Mouse (Mus musculus): ENCODE measurements around the gene Hoxd13.

The Hoxd13 gene

DNA sequence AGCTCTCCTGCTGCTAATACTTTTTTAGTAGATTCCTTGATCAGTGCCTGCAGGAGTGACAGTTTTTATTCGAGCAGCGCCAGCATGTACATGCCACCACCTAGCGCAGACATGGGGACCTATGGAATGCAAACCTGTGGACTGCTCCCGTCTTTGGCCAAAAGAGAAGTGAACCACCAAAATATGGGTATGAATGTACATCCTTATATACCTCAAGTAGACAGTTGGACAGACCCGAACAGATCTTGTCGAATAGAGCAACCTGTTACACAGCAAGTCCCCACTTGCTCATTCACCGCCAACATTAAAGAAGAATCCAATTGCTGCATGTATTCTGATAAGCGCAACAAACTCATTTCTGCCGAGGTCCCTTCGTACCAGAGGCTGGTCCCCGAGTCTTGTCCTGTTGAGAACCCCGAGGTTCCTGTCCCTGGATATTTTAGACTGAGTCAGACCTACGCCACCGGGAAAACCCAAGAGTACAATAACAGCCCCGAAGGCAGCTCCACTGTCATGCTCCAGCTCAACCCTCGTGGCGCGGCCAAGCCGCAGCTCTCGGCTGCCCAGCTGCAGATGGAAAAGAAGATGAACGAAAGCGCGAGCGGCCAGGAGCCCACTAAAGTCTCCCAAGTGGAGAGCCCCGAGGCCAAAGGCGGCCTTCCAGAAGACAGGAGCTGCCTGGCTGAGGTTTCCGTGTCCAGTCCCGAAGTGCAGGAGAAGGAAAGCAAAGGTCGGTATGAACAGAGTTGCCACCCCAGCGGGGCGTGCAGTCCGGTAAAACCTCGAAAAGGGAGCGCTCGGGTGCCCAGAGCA lies 24.1 kb downstream of the Hoxd13 start:
- no peaks in the 10 kb centered on the region for H3K36me3 ChIP-seq (ENCODE audit: control insufficient read depth, insufficient read depth, low read length, poor library complexity, severe bottlenecking)
- no peak for DNase-seq (ENCODE audit: low read depth, low spot score)
- peaks cover 2% of the 10 kb centered on the region; the same call in 1 of the 2 replicates for H3K27me3 ChIP-seq (ENCODE audit: control insufficient read depth, insufficient read depth, low read length, poor library complexity, severe bottlenecking)

- no peak for DNase-seq (ENCODE audit: low read depth, low spot score)
- Histone ChIP-seq H3K36me3 (ENCODE audit: control insufficient read depth, insufficient read depth, low read length, poor library complexity, severe bottlenecking) (no peaks in the 10 kb centered on the region), H3K27me3 (ENCODE audit: control insufficient read depth, insufficient read depth, low read length, poor library complexity, severe bottlenecking) (peaks cover 2% of the 10 kb centered on the region; the same call in 1 of the 2 replicates)
Measured at GRCm38 (mm10) chr2:74692808-74693431, 24.8 kb downstream of the Hoxd13 start.

- H3K36me3 ChIP-seq (ENCODE audit: control insufficient read depth, insufficient read depth, low read length, poor library complexity, severe bottlenecking) = no peaks in the 10 kb centered on the region
- DNase-seq (ENCODE audit: low read depth, low spot score) = no peak
- H3K27me3 ChIP-seq (ENCODE audit: control insufficient read depth, insufficient read depth, low read length, poor library complexity, severe bottlenecking) = no peaks in the 10 kb centered on the region; the same call in 1 of the 2 replicates
Measured at GRCm38 (mm10) chr2:74693432-74693827, 25.3 kb downstream of the Hoxd13 start.

GRCm38 (mm10) chr2:74694066-74694465 lies 26.0 kb downstream of the Hoxd13 start:
- Histone ChIP-seq H3K36me3 (ENCODE audit: control insufficient read depth, insufficient read depth, low read length, poor library complexity, severe bottlenecking) (no peaks in the 10 kb centered on the region), H3K27me3 (ENCODE audit: control insufficient read depth, insufficient read depth, low read length, poor library complexity, severe bottlenecking) (no peaks in the 10 kb centered on the region; the same call in 1 of the 2 replicates)
- DNase-seq (ENCODE audit: low read depth, low spot score) = no peak

DNA sequence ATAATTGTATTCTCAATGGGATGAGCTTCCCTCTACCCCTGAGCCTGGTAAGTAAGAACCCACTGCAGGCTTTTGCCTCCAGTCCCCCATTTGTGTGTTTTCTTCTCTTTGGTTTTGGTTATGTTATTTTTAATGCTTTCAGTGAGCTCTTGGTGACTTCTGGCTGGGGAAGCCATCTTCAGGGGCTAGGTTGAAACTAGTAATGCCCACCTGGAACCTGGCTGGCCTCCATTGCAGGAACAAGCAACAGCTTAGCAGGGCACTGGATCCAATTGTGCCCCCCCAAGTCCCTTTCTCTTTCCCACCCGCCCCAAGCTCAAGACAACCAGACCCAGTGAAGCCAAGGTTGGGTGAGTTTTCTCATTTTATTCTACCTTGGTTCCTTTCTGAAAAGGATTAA lies 27.3 kb downstream of the Hoxd13 start:
- H3K27me3 ChIP-seq (ENCODE audit: control insufficient read depth, insufficient read depth, low read length, poor library complexity, severe bottlenecking) = no peaks in the 10 kb centered on the region; the same call in none of the 2 replicates
- no peak for DNase-seq (ENCODE audit: low read depth, low spot score)
- H3K36me3 ChIP-seq (ENCODE audit: control insufficient read depth, insufficient read depth, low read length, poor library complexity, severe bottlenecking) = no peaks in the 10 kb centered on the region

DNA sequence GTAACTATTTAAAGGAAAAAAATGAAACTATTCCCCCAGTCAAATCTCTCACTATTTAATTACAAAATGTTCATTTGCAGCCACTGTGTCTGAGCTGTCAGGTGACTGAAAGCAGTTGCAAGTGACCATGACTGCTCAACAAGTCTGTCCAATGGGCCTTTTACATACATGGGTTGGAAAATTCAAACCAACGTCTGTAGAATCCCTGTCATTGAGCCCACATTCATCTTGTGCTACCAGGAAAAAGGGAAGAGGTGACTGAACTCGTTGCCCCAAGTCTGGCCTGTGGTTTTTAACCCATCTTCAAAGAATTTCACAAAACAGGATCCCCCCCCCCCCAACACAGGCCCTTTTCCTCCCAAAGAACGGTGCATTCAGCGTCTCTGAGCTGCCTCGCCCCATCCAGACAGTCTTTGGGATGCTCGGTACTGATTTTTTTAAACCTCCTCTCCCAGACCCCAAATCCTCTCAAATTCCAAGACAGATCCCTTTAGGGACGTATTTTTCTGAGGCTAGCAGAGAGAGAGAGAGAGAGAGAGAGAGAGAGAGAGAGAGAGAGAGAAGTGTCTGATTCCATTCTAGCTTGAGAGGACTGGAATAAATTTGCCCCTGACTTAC lies 27.8 kb downstream of the Hoxd13 start:
- Histone ChIP-seq H3K27me3 (ENCODE audit: control insufficient read depth, insufficient read depth, low read length, poor library complexity, severe bottlenecking) (no peaks in the 10 kb centered on the region; the same call in none of the 2 replicates), H3K36me3 (ENCODE audit: control insufficient read depth, insufficient read depth, low read length, poor library complexity, severe bottlenecking) (no peaks in the 10 kb centered on the region)
- DNase-seq (ENCODE audit: low read depth, low spot score) = no peak

DNA sequence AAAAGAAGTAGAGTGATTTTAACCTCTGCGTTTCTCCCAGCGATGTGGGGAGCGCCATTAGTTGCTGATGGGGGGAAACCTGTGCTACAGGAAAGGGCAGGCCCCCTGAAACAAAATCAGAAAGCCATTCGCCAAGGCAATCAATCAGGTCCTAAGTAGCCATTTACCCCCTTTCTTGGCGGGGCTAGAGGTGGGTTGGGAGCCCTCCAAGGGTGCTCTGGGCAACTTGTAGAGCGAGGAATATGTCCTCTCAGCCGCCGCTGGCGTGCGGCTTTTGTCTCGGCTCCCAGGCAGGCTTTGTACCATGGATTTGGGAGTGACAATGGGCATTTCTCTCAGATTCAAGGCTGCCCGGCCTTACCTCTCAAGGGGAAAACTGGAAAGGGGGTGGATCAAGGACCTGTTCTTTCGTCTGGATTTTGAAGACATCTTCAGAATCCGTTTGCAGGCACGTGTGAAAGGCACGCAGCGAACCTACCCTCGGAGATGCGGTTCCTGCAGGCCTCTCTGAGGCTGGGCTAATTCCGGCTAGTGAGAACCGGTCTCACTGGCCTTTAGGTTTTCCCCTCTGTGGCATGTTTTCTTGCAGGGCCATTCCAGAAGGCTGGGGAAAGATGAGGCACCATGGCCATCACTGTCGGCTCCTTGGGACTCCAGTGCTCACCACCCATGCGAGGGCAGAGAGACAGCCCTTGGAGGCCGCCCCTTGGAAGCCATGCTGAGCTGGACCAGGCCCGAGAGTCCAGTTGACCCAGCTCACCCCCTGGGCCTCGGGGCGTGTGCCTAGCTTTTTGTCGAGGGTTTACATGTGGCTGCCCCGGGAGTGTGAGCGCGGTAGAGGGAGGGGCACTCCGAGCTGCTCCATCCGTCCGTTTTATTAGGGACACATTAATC lies 28.6 kb downstream of the Hoxd13 start:
- DNase-seq (ENCODE audit: low read depth, low spot score) = no peak
- no peaks in the 10 kb centered on the region for H3K36me3 ChIP-seq (ENCODE audit: control insufficient read depth, insufficient read depth, low read length, poor library complexity, severe bottlenecking)
- H3K27me3 ChIP-seq (ENCODE audit: control insufficient read depth, insufficient read depth, low read length, poor library complexity, severe bottlenecking) = no peaks in the 10 kb centered on the region; the same call in none of the 2 replicates

- Histone ChIP-seq H3K36me3 (ENCODE audit: control insufficient read depth, insufficient read depth, low read length, poor library complexity, severe bottlenecking) (no peaks in the 10 kb centered on the region), H3K27me3 (ENCODE audit: control insufficient read depth, insufficient read depth, low read length, poor library complexity, severe bottlenecking) (no peaks in the 10 kb centered on the region; the same call in none of the 2 replicates)
- DNase-seq (ENCODE audit: low read depth, low spot score) = no peak
Measured at GRCm38 (mm10) chr2:74697567-74698121, 29.5 kb downstream of the Hoxd13 start, which contains the start of gene Hoxd9. Hoxd9 (plus strand) TSS chr2:74697727.

DNA sequence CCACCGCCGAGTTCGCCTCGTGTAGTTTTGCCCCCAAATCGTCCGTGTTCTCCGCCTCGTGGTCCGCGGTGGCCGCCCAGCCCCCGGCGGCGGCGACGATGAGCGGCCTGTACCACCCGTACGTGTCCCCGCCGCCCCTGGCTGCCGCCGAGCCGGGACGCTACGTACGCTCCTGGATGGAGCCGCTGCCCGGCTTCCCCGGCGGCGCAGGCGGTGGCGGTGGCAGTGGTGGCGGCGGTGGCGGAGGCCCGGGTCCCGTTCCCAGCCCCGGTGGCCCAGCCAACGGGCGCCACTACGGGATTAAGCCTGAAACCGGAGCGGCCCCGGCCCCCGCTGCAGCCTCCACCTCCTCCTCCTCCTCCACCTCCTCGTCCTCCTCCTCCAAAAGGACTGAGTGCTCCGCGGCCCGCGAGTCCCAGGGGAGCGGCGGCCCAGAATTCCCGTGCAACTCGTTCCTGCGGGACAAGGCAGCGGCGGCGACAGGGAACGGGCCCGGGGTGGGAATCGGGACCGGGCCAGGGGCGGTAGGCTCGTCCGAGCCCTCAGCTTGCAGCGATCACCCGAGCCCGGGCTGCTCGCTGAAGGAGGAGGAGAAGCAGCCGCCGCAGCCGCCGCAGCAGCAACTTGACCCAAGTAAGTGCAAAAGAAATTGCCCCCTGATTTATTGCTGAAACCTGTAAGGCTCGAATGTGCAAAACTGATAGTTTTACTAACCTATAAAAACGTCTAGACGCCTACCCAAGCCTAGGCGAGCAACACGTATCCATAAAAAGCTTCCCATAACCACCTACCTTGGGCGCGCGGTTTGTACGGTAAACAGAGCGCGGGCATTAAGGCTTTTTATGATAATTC lies 30.3 kb downstream of the Hoxd13 start:
- Histone ChIP-seq H3K27me3 (ENCODE audit: control insufficient read depth, insufficient read depth, low read length, poor library complexity, severe bottlenecking) (no peaks in the 10 kb centered on the region; the same call in none of the 2 replicates), H3K36me3 (ENCODE audit: control insufficient read depth, insufficient read depth, low read length, poor library complexity, severe bottlenecking) (no peaks in the 10 kb centered on the region)
- no peak for DNase-seq (ENCODE audit: low read depth, low spot score)

- DNase-seq (ENCODE audit: low read depth, low spot score) = no peak
- no peaks in the 10 kb centered on the region for H3K36me3 ChIP-seq (ENCODE audit: control insufficient read depth, insufficient read depth, low read length, poor library complexity, severe bottlenecking)
Measured at GRCm38 (mm10) chr2:74699053-74699430, 30.9 kb downstream of the Hoxd13 start.

DNA sequence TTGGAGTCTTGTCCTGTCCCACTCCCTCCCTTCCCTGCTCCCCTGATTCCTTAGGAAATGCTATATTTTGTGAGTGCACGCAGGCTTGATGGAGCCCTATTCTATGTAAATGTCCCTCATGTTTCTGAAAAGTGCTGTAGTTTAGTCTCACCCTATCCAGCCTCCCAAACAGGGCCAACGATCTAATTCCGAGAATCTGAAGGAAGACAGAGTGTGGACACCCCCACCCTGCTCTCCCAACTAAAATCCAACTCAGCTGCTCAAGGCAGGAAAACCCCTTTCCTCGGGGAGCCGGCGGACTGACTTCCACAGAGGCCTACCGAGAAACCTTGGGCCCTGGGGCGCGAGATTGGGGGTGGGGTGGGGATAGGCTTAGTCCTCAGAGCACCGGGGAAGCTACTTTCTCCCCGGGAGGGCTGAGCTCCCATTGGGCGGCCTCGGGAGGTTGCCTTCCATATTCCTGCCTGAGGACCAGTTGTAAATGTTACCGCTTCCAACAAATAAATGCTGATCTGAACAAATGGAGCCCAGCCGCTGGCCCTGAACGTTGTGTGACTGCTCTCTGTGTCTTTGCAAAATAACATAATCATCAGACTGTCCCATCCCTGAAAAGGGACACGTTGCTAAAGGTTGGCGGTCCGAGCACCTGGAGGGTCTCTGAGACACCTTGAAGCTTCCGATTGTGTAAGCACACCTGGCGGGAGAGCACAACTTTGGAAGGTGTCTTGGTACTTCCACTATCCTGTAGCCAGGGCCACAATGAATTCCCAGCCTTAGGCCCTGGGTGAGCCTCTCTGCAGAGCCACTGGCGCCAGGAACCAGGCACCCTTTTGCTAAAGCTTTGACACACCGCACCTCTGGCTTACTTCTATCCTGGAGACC lies 31.8 kb downstream of the Hoxd13 start:
- H3K36me3 ChIP-seq (ENCODE audit: control insufficient read depth, insufficient read depth, low read length, poor library complexity, severe bottlenecking) = no peaks in the 10 kb centered on the region
- H3K27me3 ChIP-seq (ENCODE audit: control insufficient read depth, insufficient read depth, low read length, poor library complexity, severe bottlenecking) = no peaks in the 10 kb centered on the region; the same call in none of the 2 replicates
- no peak for DNase-seq (ENCODE audit: low read depth, low spot score)

More at GRCm38 (mm10) chr2:74699053-74699430, 30.9 kb downstream of the Hoxd13 start:
- H3K27me3 ChIP-seq (ENCODE audit: control insufficient read depth, insufficient read depth, low read length, poor library complexity, severe bottlenecking) = no peaks in the 10 kb centered on the region; the same call in none of the 2 replicates

DNA sequence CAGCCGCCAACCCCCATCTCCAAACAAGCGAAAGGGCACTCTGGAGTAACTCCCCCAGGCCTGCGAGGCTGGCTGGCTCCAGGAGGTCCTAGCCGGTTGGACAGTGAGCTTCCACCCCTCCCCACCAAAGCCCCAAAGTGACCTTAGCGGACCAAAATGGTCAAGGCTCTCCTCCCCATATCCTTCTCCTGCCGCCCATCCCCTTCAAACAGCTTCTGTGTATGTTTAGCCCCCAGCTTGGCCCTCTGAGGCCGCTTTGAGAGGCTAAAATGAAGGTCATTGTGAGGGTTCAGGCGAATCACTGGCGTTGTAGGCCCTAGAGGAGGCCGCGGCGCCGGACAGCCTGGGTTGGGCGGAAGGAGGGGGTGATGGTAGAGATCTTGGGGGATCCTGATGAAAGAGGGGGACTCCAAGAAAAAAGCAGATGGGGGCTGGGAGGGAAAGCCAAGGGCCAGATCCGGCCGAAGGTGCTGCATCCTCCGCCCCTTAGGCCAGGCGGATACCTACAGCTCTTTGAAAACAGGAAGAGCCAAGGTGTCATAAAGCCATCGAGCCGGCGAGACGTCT lies 32.5 kb downstream of the Hoxd13 start:
- no peaks in the 10 kb centered on the region for H3K36me3 ChIP-seq (ENCODE audit: control insufficient read depth, insufficient read depth, low read length, poor library complexity, severe bottlenecking)

More for the DNA sequence above, 32.5 kb downstream of the Hoxd13 start:
- H3K27me3 ChIP-seq (ENCODE audit: control insufficient read depth, insufficient read depth, low read length, poor library complexity, severe bottlenecking) = no peaks in the 10 kb centered on the region; the same call in none of the 2 replicates
- no peak for DNase-seq (ENCODE audit: low read depth, low spot score)
